Mouse (Mus musculus) cerebellum, adult 2 months (tissue): ENCODE data around the gene Srp72. TPM values are rescaled to one million over a fixed set of nuclear protein-coding genes. Genes with fewer than 3 reads are reported as not detected.

Source experiments
- DNase-seq, 2 experiments: peaks; one replicate each; pipeline ENCODE4 v3.0.0; 2021
- H3K27ac ChIP-seq: fragments of 200-500 bp; 2 replicates; pipeline ENCODE4 v1.5.1; 2012; ENCODE audit warnings: low read length, control low read depth, inconsistent platforms; ENCODE audit not compliant: insufficient read depth
- H3K27me3 ChIP-seq: fragments of 200-500 bp; 2 replicates; pipeline ENCODE4 v1.6.1; 2012; ENCODE audit warnings: inconsistent platforms, mild to moderate bottlenecking, low read length, moderate library complexity; ENCODE audit not compliant: control insufficient read depth, insufficient read depth
- H3K4me1 ChIP-seq: fragments of 200-500 bp; 2 replicates; pipeline ENCODE4 v1.6.1; 2011; ENCODE audit warnings: low read length; ENCODE audit not compliant: control insufficient read depth, insufficient read depth
- H3K4me3 ChIP-seq: fragments of 200-500 bp; replicated peaks from 2 replicates; pipeline ENCODE3; 2011; ENCODE audit warnings: mild to moderate bottlenecking, low read depth, low read length, control low read depth; ENCODE audit not compliant: insufficient read depth
- CTCF ChIP-seq: fragments of 200-500 bp; IDR thresholded peaks from 2 replicates; pipeline ENCODE4 v1.5.1; 2011; ENCODE audit warnings: low read depth, mild to moderate bottlenecking, control low read depth, low read length, moderate library complexity, borderline replicate concordance; ENCODE audit not compliant: insufficient read depth
- POLR2A ChIP-seq: fragments of 200-500 bp; IDR thresholded peaks from 2 replicates; pipeline ENCODE4 v1.6.1; 2011; ENCODE audit warnings: low read length, control low read depth, borderline replicate concordance; ENCODE audit not compliant: insufficient read depth
- WGBS: fragments of 180-500 bp; shearing (Covaris S2); methylation state at CpG from one replicate; pipeline ENCODE4 v1.1.7; 2018; 5-methylcytosine and 5-hydroxymethylcytosine counted together
- polyA plus RNA-seq: library from polyadenylated mRNA; depleted of rRNA; stranded (reverse); fragments of >200 nt; gene quantifications from 2 replicates; pipeline ENCODE4 v1.2.3, GENCODE M21; 2012; rRNA removed

Srp72 gene
- 62.0 and 66.2 TPM in 2 replicates for polyA plus RNA-seq

DNA sequence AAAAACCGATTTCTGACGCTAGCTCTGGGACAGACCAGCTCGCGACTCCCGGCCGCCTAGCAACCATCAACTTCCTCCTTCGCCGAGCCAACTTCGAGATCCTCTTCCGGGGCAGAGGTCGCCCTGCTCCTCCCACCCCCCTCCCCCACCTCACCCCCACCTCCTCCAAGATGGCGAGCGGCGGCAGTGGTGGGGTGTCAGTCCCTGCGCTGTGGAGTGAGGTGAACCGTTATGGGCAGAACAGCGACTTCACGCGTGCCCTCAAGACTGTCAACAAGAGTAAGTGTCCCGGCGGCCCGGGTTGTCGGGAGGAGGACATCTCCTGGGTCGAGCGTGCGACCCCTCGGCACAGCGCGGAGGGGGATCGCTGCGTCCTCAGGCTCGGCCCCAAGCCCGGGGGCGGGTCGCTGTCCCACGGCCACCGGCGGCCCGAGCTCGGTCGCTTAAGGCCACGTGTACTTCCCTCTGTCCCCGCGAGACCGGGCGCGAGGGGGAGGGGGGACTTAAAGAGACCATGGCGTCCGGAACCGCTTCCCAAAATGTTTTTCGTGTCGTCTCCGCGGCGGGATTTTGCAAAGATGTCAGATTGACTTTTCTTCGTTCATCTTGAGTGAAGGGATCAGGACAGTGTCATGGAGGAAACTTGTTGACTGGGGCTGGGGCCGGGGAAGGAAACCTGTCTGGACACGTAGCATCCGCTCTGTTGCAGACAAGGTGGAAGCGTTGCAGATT, at the start of gene Srp72:
Gene Srp72 (plus strand): TSS at position 130 of the 732 bp plus-strand sequence.
- H3K4me3 ChIP-seq: peak within 1 kb of the TSS; percentile 70
- TF ChIP-seq POLR2A: peak; percentile 57; the same call in 1 of the 2 replicates
- TF ChIP-seq CTCF: no peak
- peak; percentile 79 to 82 for DNase-seq
- WGBS: under 1% methylated on average over 60 of the region's 60 CpGs
- H3K27ac ChIP-seq: peak within 1 kb of the TSS; percentile 86
- no peaks in the 10 kb centered on the region; the same call in 1 of the 2 replicates for H3K4me1 ChIP-seq
- no peaks in the 10 kb centered on the region for H3K27me3 ChIP-seq

GRCm38 (mm10) chr5:76928124-76928832, 46.2 kb upstream of the Srp72 start:
- DNase-seq: peak in 1 of 2 experiments; percentile 41
- WGBS: 87% methylated on average over 16 of the region's 16 CpGs

DNA sequence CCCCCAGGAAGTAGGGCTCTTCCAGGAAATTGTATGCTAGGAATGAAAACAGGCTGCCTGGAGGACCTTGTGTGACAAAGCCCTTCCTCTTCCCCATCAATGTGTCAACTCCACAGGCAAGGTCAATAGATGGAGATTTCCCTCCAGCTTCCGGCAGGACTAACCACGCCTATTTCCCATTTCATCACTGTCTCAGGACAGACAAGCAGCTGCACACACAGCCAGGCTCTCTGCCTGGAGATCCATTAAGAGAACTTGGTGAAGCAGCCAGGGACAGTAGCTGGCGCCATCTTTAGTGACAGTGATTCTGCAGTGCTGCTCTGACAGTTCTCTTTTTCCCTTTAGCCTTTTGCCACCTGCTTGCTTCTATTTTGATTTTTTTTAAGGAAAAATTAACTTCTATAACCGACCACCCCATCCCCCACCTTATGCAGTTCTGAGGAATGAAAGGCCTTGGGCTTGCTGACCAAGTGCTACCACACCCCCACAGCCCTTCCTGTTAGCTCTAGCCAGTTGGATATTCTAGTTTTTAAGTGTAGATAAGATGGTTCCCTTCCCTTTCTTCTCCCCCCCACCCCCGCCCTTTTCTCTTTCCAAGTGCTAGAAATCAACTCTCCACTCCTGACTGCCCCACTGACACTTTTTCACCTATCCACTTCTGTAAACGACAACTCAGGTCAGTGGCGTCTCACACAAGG, 45.2 kb upstream of the Srp72 start:
- no peak overlapping the region for H3K4me3 ChIP-seq
- TF ChIP-seq CTCF (no peak), POLR2A (no peak)
- no peak for DNase-seq
- H3K27me3 ChIP-seq: no peaks in the 10 kb centered on the region
- 85% methylated on average over 7 of the region's 7 CpGs for WGBS
- H3K4me1 ChIP-seq: no peaks in the 10 kb centered on the region; the same call in 1 of the 2 replicates
- no peak overlapping the region for H3K27ac ChIP-seq

More at GRCm38 (mm10) chr5:76928124-76928832, 46.2 kb upstream of the Srp72 start:
- no peaks in the 10 kb centered on the region for H3K27me3 ChIP-seq
- no peak overlapping the region for H3K4me3 ChIP-seq
- H3K27ac ChIP-seq: no peak overlapping the region
- peaks cover 4% of the 10 kb centered on the region for H3K4me1 ChIP-seq
- TF ChIP-seq POLR2A: no peak
- TF ChIP-seq CTCF: no peak

GRCm38 (mm10) chr5:76939717-76940116, 34.8 kb upstream of the Srp72 start:
- DNase-seq: no peak
- WGBS: 98% methylated on average over 8 of the region's 8 CpGs
- Histone ChIP-seq H3K4me3 (no peak overlapping the region), H3K4me1 (no peaks in the 10 kb centered on the region), H3K27ac (no peak overlapping the region), H3K27me3 (no peaks in the 10 kb centered on the region)
- no peak for TF ChIP-seq CTCF
- no peak for TF ChIP-seq POLR2A

- TF ChIP-seq CTCF (no peak), POLR2A (no peak)
- Histone ChIP-seq H3K27me3 (no peaks in the 10 kb centered on the region), H3K27ac (no peak overlapping the region), H3K4me1 (no peaks in the 10 kb centered on the region), H3K4me3 (no peak overlapping the region)
- DNase-seq: no peak
- 93% methylated on average over 4 of the region's 4 CpGs for WGBS
Measured at GRCm38 (mm10) chr5:76941975-76942374, 32.5 kb upstream of the Srp72 start.

DNA sequence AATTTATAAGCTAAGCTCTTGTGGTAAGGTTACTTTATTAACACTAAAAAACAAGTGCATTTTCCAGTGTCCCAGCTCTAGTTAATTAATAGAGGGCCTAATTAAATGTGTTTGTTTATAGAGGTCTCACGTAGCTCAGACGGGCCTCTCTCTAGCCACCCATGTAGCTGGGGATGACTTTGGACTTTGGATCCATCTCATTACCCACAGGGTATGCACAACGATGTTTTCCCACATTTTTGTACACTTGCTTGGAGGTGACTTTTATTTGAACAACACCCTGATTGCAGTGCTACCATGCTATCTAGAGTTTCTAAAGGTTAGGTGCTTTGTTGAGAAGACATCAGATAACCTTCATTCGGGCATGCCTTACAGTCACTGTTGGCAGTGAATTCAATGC, 32.0 kb upstream of the Srp72 start:
- no peak for DNase-seq
- WGBS: 96% methylated on average over 4 of the region's 4 CpGs
- Histone ChIP-seq H3K4me1 (no peaks in the 10 kb centered on the region), H3K4me3 (no peak overlapping the region), H3K27me3 (no peaks in the 10 kb centered on the region), H3K27ac (no peak overlapping the region)
- TF ChIP-seq POLR2A (no peak), CTCF (no peak)

DNA sequence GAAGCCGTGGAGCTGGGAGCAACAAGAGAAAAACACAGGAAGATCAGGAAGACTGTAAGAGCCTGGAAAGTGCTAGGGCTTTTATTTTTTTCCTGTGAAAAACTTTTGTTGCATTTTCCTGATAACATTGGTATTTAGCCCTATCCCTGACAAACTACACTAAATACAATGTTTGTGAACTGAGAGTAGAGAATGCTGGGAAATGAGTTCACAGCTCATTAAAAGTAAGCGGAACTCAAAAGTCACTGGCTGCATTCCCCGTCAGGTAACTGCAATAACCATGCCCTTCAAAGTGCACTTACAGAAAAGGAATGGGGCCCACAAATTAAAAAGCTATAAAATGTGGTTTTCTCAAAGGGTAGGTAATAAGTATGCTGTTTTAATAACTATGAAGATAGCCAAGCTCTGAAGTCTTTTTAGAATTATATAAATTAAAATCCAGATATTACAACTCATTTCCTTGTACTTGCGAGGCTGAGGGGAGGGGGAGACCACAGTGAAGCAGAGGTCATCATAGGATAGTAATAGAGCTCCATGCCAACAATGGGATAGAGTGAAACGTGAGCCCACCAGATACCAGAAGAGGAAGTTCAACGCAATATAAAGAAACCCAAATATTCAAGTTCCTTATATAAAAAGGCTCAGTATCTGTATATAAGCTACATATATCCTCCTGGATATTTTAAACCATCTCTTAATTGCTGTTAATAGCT, 29.4 kb upstream of the Srp72 start:
- DNase-seq: no peak
- Histone ChIP-seq H3K4me3 (no peak overlapping the region), H3K27ac (no peak overlapping the region), H3K4me1 (no peaks in the 10 kb centered on the region), H3K27me3 (no peaks in the 10 kb centered on the region)
- no peak for TF ChIP-seq CTCF
- no peak for TF ChIP-seq POLR2A
- WGBS: 81% methylated on average over 6 of the region's 6 CpGs
